ENCODE assay signal across 15 mouse cellular contexts in the genomic region with DNA sequence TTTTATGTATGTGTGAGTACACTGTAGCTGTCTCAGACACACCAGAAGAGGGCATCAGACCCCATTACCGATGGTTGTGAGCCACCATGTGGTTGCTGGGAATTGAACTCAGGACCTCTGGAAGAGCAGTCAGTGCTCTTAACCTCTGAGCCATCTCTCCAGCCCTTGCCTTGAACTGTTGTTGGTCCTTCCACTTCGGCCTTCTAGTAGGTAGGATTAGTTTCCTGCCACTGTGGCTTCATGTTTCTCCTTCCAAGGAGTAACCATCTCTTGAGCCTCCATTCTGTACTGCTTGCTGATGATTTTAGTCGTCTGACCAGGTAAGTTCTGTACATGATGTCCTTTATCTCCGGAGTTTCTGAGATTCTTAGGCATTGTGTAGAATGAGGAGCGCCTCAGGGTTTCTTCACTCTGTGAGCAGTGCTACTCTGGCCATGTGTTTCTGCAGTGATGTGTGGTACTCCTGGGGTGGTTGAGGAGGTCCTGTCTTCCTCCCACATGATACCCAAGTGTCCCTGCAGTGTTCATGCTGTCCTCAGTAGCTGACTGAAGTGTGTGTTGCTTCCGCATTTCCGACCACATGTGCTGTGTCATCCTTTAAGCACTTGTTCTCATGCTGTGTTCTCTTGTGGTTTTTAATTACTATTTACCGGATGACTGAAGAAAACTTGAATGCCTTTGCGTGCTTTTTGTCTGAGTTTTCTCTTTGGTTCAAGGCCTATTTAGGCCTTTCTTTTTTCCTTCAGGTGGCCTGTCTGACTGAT. TPM values are rescaled to one million over a fixed set of nuclear protein-coding genes. Genes with fewer than 3 reads are reported as not detected.
DNase-seq lines count a peak whose midpoint lies in the region; ATAC-seq and TF ChIP-seq lines count a peak whose summit lies in the region.
"Had no signal": no experiment of that assay in that cellular context is flagged by ENCODE, and none has a peak within 500 bp of the region (broad histone marks: within the 10 kb centered on the region; RNA-seq: fewer than 3 reads in every experiment).

No protein-coding gene starts in this region.

- ATAC-seq in megakaryocyte progenitor cell, adult 5-6 weeks (replicated peaks; ENCODE audit: poor library complexity) = peak; percentile 99
- ATAC-seq in forebrain, embryonic 14.5 days = no peak
- ATAC-seq in heart, embryonic 12.5 days (ENCODE audit: insufficient number of reproducible peaks, low FRiP score) = no peak
- ATAC-seq: forebrain, embryonic 16.5 days; intestine, postnatal 0 days had no signal

- H3K27ac ChIP-seq in cerebellum, adult 2 months (ENCODE audit: insufficient read depth, low read length) = peak overlapping the region; percentile 41; the same call in 1 of the 2 replicates
- no peak overlapping the region for H3K27ac ChIP-seq in forebrain, embryonic 14.5 days (ENCODE audit: low read depth, low read length)
- H3K27ac ChIP-seq in heart, embryonic 12.5 days (ENCODE audit: poor library complexity, severe bottlenecking) = no peak overlapping the region
- H3K27ac ChIP-seq: neural tube, embryonic 13.5 days had no signal

- TF ChIP-seq POLR2A in cerebellum, adult 2 months (IDR thresholded peaks at IDR 0.05; ENCODE audit: borderline replicate concordance, insufficient read depth, low read length) = no peak

- H3K9ac ChIP-seq in forebrain, embryonic 14.5 days (ENCODE audit: low read length) = no peak overlapping the region
- H3K9ac ChIP-seq in heart, embryonic 12.5 days = no peak overlapping the region
- H3K9ac ChIP-seq: lung, embryonic 14.5 days; neural tube, embryonic 13.5 days had no signal

- DNase-seq in cerebellum, adult 2 months = peak; percentile 44 to 45
- DNase-seq in cerebellum, postnatal 10 days = no peak
- peak; percentile 49 for DNase-seq in c-Kit-positive CD71-negative TER-119-negative erythroid progenitor cells, embryonic 14.5 days (ENCODE audit: low read depth)
- no peak for DNase-seq in forebrain, embryonic 14.5 days (ENCODE audit: low spot score)
- DNase-seq in kidney, postnatal 14 days = no peak
- DNase-seq: adrenal gland, adult 8-10 months; lung, embryonic 14.5 days; right cerebral cortex, postnatal 4 days had no signal

- peaks cover 41% of the 10 kb centered on the region for H3K79me3 ChIP-seq in C2C12 (ENCODE audit: low read depth)

- H3K4me2 ChIP-seq in forebrain, embryonic 14.5 days (ENCODE audit: low read length) = no peak overlapping the region
- H3K4me2 ChIP-seq in heart, embryonic 12.5 days = no peak overlapping the region
- H3K4me2 ChIP-seq: heart, embryonic 11.5 days; lung, embryonic 14.5 days; neural tube, embryonic 13.5 days had no signal

- no peak overlapping the region for H3ac ChIP-seq in C2C12 (ENCODE audit: control insufficient read depth, insufficient read length, low read depth)

- peaks cover 16% of the 10 kb centered on the region; the same call in 1 of the 2 replicates for H3K4me1 ChIP-seq in cerebellum, adult 2 months (ENCODE audit: control insufficient read depth, insufficient read depth, low read length)
- no peaks in the 10 kb centered on the region for H3K4me1 ChIP-seq in forebrain, embryonic 14.5 days (ENCODE audit: control insufficient read depth, insufficient read depth, low read length)
- peaks cover 3% of the 10 kb centered on the region; the same call in 1 of the 2 replicates for H3K4me1 ChIP-seq in heart, embryonic 12.5 days (replicated peaks)

- H3K79me2 ChIP-seq in C2C12 (ENCODE audit: control insufficient read depth, insufficient read depth) = peaks cover 77% of the 10 kb centered on the region

- TF ChIP-seq CTCF in cerebellum, adult 2 months (IDR thresholded peaks at IDR 0.05; ENCODE audit: borderline replicate concordance, insufficient read depth, low read depth, low read length) = no peak
- no peak for TF ChIP-seq CTCF in C2C12 (IDR thresholded peaks at IDR 0.05; ENCODE audit: control insufficient read depth, insufficient read depth, insufficient read length)

- no peak overlapping the region for H3K4me3 ChIP-seq in cerebellum, adult 2 months (replicated peaks; ENCODE audit: insufficient read depth, low read depth, low read length)
- H3K4me3 ChIP-seq in C2C12 (ENCODE audit: insufficient read depth, poor library complexity, severe bottlenecking) = no peak overlapping the region
- no peak overlapping the region for H3K4me3 ChIP-seq in forebrain, embryonic 14.5 days (ENCODE audit: low read depth, low read length)
- no peak overlapping the region for H3K4me3 ChIP-seq in heart, embryonic 12.5 days
- H3K4me3 ChIP-seq: neural tube, embryonic 13.5 days had no signal

- H3K9me3 ChIP-seq in forebrain, embryonic 14.5 days (replicated peaks; ENCODE audit: control insufficient read depth, low read length) = no peaks in the 10 kb centered on the region
- H3K9me3 ChIP-seq in heart, embryonic 12.5 days (replicated peaks) = no peaks in the 10 kb centered on the region
- H3K9me3 ChIP-seq: neural tube, embryonic 13.5 days had no signal

- H3K36me3 ChIP-seq in C2C12 (ENCODE audit: control insufficient read depth, insufficient read depth) = no peaks in the 10 kb centered on the region
- H3K36me3 ChIP-seq in forebrain, embryonic 14.5 days (ENCODE audit: control insufficient read depth, insufficient read depth, low read length) = no peaks in the 10 kb centered on the region
- peaks cover 13% of the 10 kb centered on the region for H3K36me3 ChIP-seq in heart, embryonic 12.5 days

- H3K27me3 ChIP-seq in cerebellum, adult 2 months (ENCODE audit: control insufficient read depth, insufficient read depth, low read length) = no peaks in the 10 kb centered on the region
- H3K27me3 ChIP-seq in C2C12 (ENCODE audit: control insufficient read depth, insufficient read depth, insufficient read length) = no peaks in the 10 kb centered on the region
- no peaks in the 10 kb centered on the region for H3K27me3 ChIP-seq in forebrain, embryonic 14.5 days (replicated peaks; ENCODE audit: control insufficient read depth, insufficient read depth, low read length)
- H3K27me3 ChIP-seq in heart, embryonic 12.5 days (replicated peaks) = no peaks in the 10 kb centered on the region
- H3K27me3 ChIP-seq: neural tube, embryonic 13.5 days had no signal

- WGBS in cerebellum, adult 2 months = 29% methylated on average over 9 of the region's 9 CpGs
- 59% methylated on average over 9 of the region's 9 CpGs for WGBS in forebrain, embryonic 14.5 days
- WGBS in heart, embryonic 12.5 days = 92% methylated on average over 9 of the region's 9 CpGs

TF ChIP-seq in C2C12, 6 proteins besides CTCF, POLR2A, EP300 and RAD21:
- TF ChIP-seq CEBPB (IDR thresholded peaks at IDR 0.05; ENCODE audit: low read depth) (no peak), MYOD1 (IDR thresholded peaks at IDR 0.05; ENCODE audit: control insufficient read depth, insufficient read length, low read depth) (no peak), MYOG (IDR thresholded peaks at IDR 0.05; ENCODE audit: control insufficient read depth, extremely low read depth, insufficient read length) (no peak), FOSL1 (IDR thresholded peaks at IDR 0.05; ENCODE audit: insufficient read depth, low read length, poor library complexity, severe bottlenecking) (no peak), USF1 (IDR thresholded peaks at IDR 0.05; ENCODE audit: low read depth) (peak; percentile 52), MAX (IDR thresholded peaks at IDR 0.05) (peak; percentile 95)

RNA-seq across cellular contexts. Expression of a gene that starts 12.7 kb away (rescaled TPM):
- 31.2 and 35.8 TPM in 2 replicates for polyA plus RNA-seq in cerebellum, adult 2 months (2012; rRNA removed)
- polyA plus RNA-seq in C2C12 (2012; fragmentation: generic; extraction: Trizol) = 7.5 TPM
- total RNA-seq in megakaryocyte progenitor cell, adult 5-6 weeks (2015) = 27.7 and 31.8 TPM in 2 replicates
- total RNA-seq in megakaryocyte progenitor cell, adult 5-6 weeks (2017) = 12.4 and 13.4 TPM in 2 replicates
- 24.9 and 25.1 TPM in 2 replicates for polyA plus RNA-seq in forebrain, embryonic 14.5 days (2014; fragmentation: Nextera tagmentation; extraction: Ambion mirVana)
- polyA plus RNA-seq in heart, embryonic 12.5 days (2016; fragmentation: Nextera tagmentation; extraction: Ambion mirVana) = 17.7 and 18.5 TPM in 2 replicates

RNA-seq across cellular contexts. Expression of a gene that starts 29.2 kb away (rescaled TPM):
- 42.8 and 44.4 TPM in 2 replicates for polyA plus RNA-seq in cerebellum, adult 2 months (2012; rRNA removed)
- 11.1 TPM for polyA plus RNA-seq in C2C12 (2012; fragmentation: generic; extraction: Trizol)
- 14.6 and 22.1 TPM in 2 replicates for total RNA-seq in megakaryocyte progenitor cell, adult 5-6 weeks (2015)
- total RNA-seq in megakaryocyte progenitor cell, adult 5-6 weeks (2017) = 14.3 and 19.8 TPM in 2 replicates
- 27.5 and 30.5 TPM in 2 replicates for polyA plus RNA-seq in forebrain, embryonic 14.5 days (2014; fragmentation: Nextera tagmentation; extraction: Ambion mirVana)
- polyA plus RNA-seq in heart, embryonic 12.5 days (2016; fragmentation: Nextera tagmentation; extraction: Ambion mirVana) = 16.1 and 20.6 TPM in 2 replicates

Comparison
In these comparisons a context has a peak if more than half of its experiments do, and no peak if none do; other contexts are left out.
1. DNase-seq: peak in cerebellum, adult 2 months (2 of 2) and c-Kit-positive CD71-negative TER-119-negative erythroid progenitor cells, embryonic 14.5 days (single experiment); none in cerebellum, postnatal 10 days (0 of 2), forebrain, embryonic 14.5 days (single experiment) and kidney, postnatal 14 days (single experiment).